Mouse (Mus musculus): ENCODE results near the gene She. TPM values are rescaled to one million over a fixed set of nuclear protein-coding genes. Genes with fewer than 3 reads are reported as not detected.

Gene She
- polyA plus RNA-seq, 1 experiment from 2014 or later = not detected

DNA sequence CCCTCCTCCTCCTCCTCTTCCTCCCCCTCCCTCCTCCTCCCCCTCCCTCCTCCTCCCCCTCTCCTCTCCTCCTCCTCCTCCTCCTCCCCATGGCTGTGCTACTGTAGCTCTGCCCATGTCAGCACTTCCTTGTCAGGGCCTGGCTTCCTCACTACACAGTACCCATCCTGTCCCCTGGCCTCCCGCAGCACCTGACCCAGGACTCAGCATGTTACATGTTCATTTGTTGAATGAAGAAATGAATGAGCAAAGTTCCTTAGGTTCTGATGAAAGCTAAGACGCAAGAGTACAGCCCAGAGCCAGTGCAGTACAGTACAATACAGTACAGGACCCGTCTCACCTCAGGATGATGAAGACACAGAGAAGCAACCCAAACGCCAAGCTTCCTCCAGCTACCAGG is 45.3 kb downstream of the She start:
- no peak overlapping the region for H3K4me3 ChIP-seq (ENCODE audit: inconsistent target)
- 84% methylated on average over 4 of the region's 4 CpGs for WGBS (ENCODE audit: missing documents)
- H3K79me2 ChIP-seq (ENCODE audit: inconsistent target) = no peaks in the 10 kb centered on the region
- peaks cover 84% of the 10 kb centered on the region for H3K36me3 ChIP-seq (ENCODE audit: inconsistent target)
- H3K27ac ChIP-seq = no peak overlapping the region

DNA sequence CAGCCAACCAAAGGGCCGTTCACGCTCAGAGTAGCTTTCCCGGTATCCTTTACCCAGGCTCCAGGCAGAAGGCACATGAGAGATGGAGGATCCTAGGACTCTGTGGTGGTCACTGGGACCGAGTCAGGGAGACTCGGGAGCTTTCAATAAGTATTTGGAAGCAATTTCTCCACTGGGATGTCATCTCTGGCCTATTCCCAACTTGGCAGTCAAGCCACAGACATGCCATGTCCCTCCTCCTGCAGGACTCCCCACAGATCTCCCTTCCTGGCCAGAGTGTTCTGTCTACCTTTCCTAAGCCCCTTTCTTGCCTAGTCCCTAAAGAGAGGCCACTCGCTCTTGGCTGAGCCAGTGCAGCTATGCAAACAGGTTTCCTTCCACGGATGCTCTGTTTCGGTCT is 46.0 kb downstream of the She start:
- no peak overlapping the region for H3K27ac ChIP-seq
- H3K36me3 ChIP-seq (ENCODE audit: inconsistent target) = peaks cover 79% of the 10 kb centered on the region
- H3K4me3 ChIP-seq (ENCODE audit: inconsistent target) = no peak overlapping the region
- no peaks in the 10 kb centered on the region; the same call in 1 of the 2 replicates for H3K79me2 ChIP-seq (ENCODE audit: inconsistent target)
- 91% methylated on average over 8 of the region's 8 CpGs for WGBS (ENCODE audit: missing documents)

DNA sequence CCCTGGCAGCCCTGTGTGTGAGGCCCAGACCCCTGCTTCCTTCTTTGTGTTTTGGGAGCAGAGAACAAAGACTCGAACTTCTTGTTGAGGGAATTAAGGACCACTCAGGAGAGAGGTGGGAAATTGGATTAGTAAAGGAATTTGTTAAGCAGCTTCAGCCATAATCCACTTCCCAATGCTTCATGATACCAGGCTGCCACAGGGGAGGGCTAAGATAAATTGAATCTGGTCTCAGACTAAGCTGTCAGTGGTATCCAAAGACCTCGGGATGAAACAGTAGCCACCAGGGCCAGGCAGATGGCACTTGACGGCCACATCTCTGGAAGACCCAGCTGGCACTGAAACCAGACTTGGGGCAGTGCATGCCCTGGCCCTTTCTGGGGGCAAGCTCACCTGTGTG is 47.3 kb downstream of the She start:
- Histone ChIP-seq H3K36me3 (ENCODE audit: inconsistent target) (peaks cover 79% of the 10 kb centered on the region), H3K27ac (no peak overlapping the region), H3K4me3 (ENCODE audit: inconsistent target) (no peak overlapping the region), H3K79me2 (ENCODE audit: inconsistent target) (no peaks in the 10 kb centered on the region; the same call in 1 of the 2 replicates)
- 97% methylated on average over 3 of the region's 3 CpGs for WGBS (ENCODE audit: missing documents)

DNA sequence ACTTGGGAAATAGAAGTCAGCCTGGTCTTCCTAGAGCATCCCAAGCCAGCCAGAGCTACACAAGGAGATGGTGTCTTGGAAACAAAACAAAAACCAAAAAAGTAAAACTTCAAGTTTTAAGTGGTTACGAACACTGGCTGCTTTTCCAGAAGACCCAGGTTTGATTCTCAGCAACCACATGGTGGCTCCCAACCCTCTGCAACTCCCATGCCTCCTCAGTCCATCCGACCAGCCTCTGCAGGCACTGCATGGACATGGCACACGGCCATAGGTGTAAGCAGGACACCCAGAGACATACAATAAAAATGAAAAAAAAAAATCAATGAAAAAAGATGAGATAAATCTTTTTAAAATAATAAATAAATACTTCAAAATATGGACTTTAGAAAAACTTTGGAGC is 48.2 kb downstream of the She start:
- H3K36me3 ChIP-seq (ENCODE audit: inconsistent target) = peaks cover 79% of the 10 kb centered on the region
- H3K79me2 ChIP-seq (ENCODE audit: inconsistent target) = no peaks in the 10 kb centered on the region; the same call in 1 of the 2 replicates
- H3K4me3 ChIP-seq (ENCODE audit: inconsistent target) = no peak overlapping the region
- 97% methylated on average over 2 of the region's 3 CpGs for WGBS (ENCODE audit: missing documents)
- no peak overlapping the region for H3K27ac ChIP-seq

DNA sequence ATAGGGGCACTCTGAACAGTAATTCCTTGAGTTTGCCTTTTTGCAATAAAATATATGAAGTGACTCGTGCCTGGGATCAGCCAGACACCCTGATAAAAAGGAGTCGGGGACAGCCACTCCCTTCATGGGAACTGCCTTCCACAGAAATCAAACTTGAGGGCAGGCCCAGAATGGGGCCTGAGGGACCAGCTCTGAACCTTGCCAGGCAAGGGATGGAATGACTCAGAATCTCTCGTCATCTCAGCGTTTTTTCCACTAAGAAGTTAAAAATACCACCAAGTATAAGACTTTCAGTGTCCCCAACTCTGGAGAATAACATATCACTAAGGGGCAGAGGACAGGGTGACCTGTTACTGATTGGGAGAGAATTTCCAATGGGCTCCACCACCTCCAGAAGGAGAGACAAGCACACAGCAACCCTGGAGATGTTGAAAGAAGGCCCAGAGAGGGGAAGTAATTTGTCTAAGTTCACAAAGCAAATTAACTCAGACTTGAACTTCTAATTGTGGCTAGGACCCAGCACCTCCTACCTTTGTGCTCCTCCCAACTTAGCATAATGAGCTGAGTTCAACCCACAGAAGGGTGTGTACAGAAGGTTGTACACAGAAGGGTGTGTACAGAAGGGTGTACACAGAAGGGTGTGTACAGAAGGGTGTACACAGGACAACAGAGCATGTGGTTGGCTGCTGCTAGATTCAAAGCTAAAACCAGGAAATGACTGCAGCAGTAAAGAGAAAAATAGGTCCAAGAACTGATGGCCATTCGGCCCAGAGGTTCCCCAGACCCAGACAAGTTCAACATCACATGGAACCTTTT is 49.1 kb downstream of the She start:
- H3K36me3 ChIP-seq (ENCODE audit: inconsistent target) = peaks cover 72% of the 10 kb centered on the region
- peak overlapping the region; percentile 24 for H3K27ac ChIP-seq
- 62% methylated on average over 5 of the region's 5 CpGs for WGBS (ENCODE audit: missing documents)
- no peaks in the 10 kb centered on the region; the same call in 1 of the 2 replicates for H3K79me2 ChIP-seq (ENCODE audit: inconsistent target)
- H3K4me3 ChIP-seq (ENCODE audit: inconsistent target) = no peak overlapping the region

DNA sequence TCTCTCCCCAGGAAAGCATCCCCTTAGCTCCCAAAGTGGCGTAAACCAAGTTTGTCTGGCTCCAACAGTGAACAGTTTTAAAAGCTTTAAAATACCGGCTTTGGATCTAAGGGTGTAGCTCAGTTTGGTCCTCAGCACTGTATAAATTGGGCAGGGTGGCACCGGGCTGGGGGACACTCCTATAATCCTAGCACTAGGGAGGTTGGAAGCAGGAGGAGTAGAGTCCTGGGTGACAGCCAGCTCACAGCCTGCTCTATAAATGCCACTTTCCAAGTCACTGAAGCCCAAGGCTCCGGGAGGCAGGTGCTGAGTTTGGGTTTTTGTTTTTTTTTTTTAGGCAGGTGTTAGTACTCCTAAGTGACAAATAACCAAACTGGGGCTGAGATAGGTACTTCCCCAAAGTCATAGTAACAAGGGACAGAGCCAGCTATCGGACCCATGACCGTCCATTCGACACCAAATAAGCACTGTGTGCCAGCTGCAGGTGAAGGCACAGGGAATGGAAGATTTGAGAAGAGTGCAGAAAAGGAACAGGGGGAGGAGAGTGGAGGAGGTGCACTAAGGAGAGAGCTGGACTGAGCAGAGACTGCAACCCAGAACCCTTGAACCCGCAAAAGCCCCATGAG is 51.5 kb downstream of the She start:
- no peak overlapping the region for H3K27ac ChIP-seq

DNA sequence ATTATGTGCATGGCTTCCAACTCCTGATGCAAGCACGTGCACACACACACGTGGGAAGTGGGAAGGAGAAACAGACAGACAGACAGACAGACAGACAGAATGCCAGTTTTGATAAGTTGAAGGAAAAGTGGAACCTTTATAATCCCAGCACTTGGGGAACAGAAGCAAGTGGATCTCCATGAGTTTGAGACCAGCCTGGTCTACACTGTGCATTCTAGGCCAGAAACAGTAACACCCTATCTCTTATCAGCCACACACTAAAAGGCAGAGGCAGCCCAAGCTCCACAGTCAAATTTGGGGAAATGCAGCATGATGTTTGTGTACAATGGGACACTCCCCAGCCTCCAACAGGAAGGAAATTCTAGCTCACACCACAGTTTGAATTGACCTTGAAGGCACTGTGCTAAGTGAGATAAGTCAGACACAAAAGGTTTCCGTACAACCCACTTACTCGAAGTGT is 52.4 kb downstream of the She start:
- Histone ChIP-seq H3K27ac (no peak overlapping the region), H3K79me2 (ENCODE audit: inconsistent target) (peaks cover 5% of the 10 kb centered on the region; the same call in 1 of the 2 replicates), H3K4me3 (ENCODE audit: inconsistent target) (no peak overlapping the region), H3K36me3 (ENCODE audit: inconsistent target) (peaks cover 63% of the 10 kb centered on the region)
- 56% methylated on average over 4 of the region's 4 CpGs for WGBS (ENCODE audit: missing documents)

More for the DNA sequence above, 51.5 kb downstream of the She start:
- no peak overlapping the region for H3K4me3 ChIP-seq (ENCODE audit: inconsistent target)
- H3K36me3 ChIP-seq (ENCODE audit: inconsistent target) = peaks cover 69% of the 10 kb centered on the region
- no peaks in the 10 kb centered on the region; the same call in 1 of the 2 replicates for H3K79me2 ChIP-seq (ENCODE audit: inconsistent target)
- 96% methylated on average over 8 of the region's 8 CpGs for WGBS (ENCODE audit: missing documents)

DNA sequence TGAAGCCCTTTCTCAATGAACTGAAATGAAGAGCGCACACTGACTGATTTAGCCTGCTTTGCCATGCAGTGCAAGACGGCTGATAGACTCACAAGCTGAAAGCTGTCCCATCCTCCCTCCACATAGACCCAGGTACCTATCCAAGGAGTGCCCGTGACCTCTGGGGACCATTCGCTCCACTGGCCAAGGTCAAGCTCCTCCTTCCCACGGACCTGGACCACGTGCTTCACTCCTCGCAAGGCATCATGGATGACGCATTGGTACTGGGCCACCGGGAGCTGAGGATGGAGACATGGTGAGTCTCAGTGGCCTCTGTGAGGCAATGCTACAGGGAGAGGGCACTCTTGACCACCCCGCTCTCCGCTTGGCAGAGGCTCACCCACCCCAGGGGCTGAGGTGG is 54.6 kb downstream of the She start:
- H3K27ac ChIP-seq = no peak overlapping the region
- H3K4me3 ChIP-seq (ENCODE audit: inconsistent target) = no peak overlapping the region
- peaks cover 67% of the 10 kb centered on the region for H3K36me3 ChIP-seq (ENCODE audit: inconsistent target)
- 95% methylated on average over 11 of the region's 11 CpGs for WGBS (ENCODE audit: missing documents)
- H3K79me2 ChIP-seq (ENCODE audit: inconsistent target) = peaks cover 27% of the 10 kb centered on the region; the same call in 1 of the 2 replicates

DNA sequence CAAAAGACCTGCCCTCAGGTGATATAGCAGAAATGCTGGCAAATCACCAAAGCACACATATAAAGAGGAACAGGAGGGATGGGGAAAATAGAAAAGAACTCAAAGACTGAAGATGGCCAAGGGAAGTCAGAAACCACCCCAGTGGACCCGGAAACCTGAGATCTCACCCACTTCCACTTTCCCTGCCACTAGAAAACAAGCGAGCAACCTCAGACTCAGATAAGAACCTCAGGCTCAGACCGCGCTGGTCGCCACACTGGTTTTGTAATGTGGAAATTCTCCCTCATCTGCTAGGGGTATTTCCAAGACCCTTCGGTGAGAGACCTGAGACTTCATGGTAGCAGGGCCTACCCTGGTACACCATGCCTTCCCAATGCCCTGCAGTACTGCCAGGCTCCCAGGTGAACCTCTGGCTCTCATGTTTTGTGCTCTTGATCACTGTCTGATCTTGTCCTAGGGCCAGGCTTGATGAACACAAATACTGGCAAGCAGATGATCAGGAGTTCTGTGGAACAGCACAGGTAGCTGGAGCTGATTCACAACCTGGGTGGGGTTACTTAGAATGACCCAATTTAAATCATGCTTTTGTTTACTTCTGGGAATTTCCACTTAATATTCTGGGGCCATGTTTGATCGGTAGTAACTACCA is 56.5 kb downstream of the She start:
- WGBS (ENCODE audit: missing documents) = 28% methylated on average over 7 of the region's 7 CpGs
- no peak overlapping the region for H3K27ac ChIP-seq
- peaks cover 58% of the 10 kb centered on the region for H3K36me3 ChIP-seq (ENCODE audit: inconsistent target)

DNA sequence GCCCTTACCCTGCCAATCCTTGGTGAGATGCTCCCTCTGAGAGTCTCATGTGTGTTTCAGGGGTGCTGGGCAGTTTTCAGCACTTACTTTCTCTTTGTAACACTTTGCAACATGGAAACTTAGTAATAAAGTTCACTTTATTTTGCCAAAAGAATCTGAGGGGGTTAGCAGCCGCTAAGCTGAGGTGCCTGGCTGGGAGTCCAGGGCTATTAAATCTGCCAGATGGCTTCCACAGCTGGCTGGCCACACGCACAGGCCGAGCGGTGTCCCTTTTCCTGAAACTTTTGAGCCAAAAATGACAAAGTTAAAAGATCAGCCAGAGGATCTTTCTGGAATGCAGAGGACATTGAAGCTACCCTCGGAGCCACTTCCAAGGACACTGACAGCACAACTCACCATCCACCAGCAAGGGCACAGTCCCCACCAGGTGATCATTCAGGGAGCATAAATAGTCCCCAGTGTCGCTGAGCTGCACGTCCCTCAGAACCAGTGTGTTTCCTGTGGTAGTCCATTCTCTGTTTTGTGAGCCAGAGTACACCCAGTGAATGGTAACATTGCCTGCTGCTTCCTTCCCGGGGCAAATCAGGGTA is 58.8 kb downstream of the She start:
- H3K4me3 ChIP-seq (ENCODE audit: inconsistent target) = no peak overlapping the region
- 71% methylated on average over 8 of the region's 8 CpGs for WGBS (ENCODE audit: missing documents)
- peaks cover 43% of the 10 kb centered on the region for H3K36me3 ChIP-seq (ENCODE audit: inconsistent target)
- no peak overlapping the region for H3K27ac ChIP-seq
- peaks cover 67% of the 10 kb centered on the region for H3K79me2 ChIP-seq (ENCODE audit: inconsistent target)

More for the DNA sequence above, 56.5 kb downstream of the She start:
- H3K79me2 ChIP-seq (ENCODE audit: inconsistent target) = peaks cover 45% of the 10 kb centered on the region
- H3K4me3 ChIP-seq (ENCODE audit: inconsistent target) = no peak overlapping the region

DNA sequence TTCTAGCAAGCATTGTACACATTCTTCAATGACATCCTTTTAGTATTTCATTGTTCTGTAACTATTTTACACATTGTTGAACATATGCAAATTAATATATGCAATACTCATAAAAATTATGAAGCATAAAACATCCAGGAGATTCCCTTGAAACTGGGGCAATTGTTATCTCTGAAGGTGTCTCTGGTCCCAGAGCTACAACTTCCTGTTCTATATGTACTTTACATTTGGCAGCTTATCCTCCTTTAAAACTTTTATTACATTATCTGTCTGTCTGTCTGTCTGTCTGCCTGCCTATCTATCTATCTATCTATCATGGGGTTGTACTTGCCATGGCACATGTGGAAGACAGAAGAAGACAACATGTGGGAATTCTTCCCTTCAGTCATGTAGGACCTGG is 60.5 kb downstream of the She start:
- peaks cover 26% of the 10 kb centered on the region for H3K36me3 ChIP-seq (ENCODE audit: inconsistent target)
- H3K79me2 ChIP-seq (ENCODE audit: inconsistent target) = peaks cover 84% of the 10 kb centered on the region
- H3K4me3 ChIP-seq (ENCODE audit: inconsistent target) = no peak overlapping the region
- no peak overlapping the region for H3K27ac ChIP-seq

DNA sequence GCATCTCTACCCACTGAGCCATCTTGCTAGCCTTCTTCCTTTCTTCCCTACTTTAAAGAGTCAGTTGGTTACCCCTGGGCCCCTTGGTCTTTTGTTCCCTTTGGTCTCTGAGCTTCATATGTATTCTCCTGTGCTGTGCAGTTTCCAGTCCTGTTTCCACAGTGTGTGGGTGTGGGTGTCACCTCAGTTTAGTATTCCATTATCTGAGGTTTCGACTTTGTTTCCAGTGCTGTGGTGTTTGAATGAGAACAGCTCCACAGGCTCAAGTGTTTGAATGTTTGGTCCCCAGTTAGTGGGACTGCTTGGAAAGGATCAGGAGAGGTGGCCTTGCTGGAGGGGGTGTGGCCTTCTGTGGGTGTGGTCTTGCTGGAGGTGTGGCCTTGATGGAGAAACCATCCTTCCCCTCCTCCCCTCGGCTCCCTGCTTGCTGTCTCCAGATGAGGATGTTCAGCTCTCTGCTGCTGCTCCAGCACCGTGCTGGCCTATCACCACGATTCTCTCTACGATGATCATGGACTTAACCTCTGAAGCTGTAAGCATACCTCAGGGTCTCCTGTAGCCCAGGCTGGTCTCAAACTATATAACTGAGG is 61.4 kb downstream of the She start:
- H3K36me3 ChIP-seq (ENCODE audit: inconsistent target) = peaks cover 30% of the 10 kb centered on the region; the same call in 1 of the 2 replicates
- H3K27ac ChIP-seq = no peak overlapping the region
- H3K79me2 ChIP-seq (ENCODE audit: inconsistent target) = peaks cover 94% of the 10 kb centered on the region
- no peak overlapping the region for H3K4me3 ChIP-seq (ENCODE audit: inconsistent target)
- WGBS (ENCODE audit: missing documents) = 88% methylated on average over 5 of the region's 5 CpGs

DNA sequence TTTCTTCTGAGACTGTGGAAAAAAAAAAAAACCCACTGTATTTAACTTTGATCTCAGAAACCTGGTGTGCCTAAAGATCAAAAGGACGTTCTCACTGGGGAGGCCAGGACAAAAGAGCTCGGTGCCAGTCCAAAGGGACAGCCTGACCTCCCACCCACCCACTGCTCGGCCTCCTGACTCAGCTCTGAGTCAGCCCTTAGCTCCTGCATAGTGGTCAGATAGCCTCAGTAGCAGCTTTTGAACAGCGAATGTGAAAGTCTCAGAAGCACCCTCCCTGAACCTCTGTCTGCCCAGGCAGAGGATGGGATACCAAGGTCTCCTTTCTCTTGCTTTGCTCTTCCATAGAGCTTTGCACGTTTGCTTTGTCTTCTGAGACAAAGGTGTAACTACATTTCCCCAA is 65.4 kb downstream of the She start:
- H3K36me3 ChIP-seq (ENCODE audit: inconsistent target) = peaks cover 16% of the 10 kb centered on the region; the same call in 1 of the 2 replicates
- peaks cover 100% of the 10 kb centered on the region for H3K79me2 ChIP-seq (ENCODE audit: inconsistent target)
- H3K4me3 ChIP-seq (ENCODE audit: inconsistent target) = no peak overlapping the region
- H3K27ac ChIP-seq = no peak overlapping the region
- 78% methylated on average over 5 of the region's 5 CpGs for WGBS (ENCODE audit: missing documents)

DNA sequence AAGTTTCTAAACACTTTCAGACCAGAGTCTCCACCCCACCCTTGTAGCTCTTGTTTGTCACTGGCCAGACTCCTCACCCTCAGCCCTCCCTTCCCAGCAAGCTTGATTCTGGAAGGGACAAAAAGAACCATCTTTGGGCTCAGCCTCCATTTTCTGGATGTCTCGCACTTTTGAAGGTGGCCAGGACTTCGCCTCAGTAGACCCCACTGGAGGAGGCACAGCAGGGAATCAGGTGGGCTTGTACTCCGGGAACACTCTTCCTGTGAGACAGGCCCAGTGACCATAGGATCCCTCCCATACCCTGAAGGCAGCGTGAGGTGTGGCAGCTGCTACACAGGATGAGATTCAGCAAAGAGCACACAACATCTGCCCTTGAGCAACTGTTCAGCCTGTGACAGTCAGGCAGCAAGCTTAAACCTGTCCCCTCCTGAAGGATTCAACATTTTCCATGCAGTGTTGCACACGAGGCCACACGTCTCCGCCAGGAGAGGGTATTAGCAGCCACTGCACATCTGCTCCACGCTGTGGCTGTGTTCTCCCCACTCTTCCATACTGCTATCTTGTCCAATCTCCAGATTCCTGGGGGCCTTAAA is 66.1 kb downstream of the She start:
- no peak overlapping the region for H3K27ac ChIP-seq
- H3K79me2 ChIP-seq (ENCODE audit: inconsistent target) = peaks cover 100% of the 10 kb centered on the region
- WGBS (ENCODE audit: missing documents) = 97% methylated on average over 8 of the region's 8 CpGs
- no peak overlapping the region for H3K4me3 ChIP-seq (ENCODE audit: inconsistent target)
- peaks cover 16% of the 10 kb centered on the region; the same call in 1 of the 2 replicates for H3K36me3 ChIP-seq (ENCODE audit: inconsistent target)
